8 mouse cellular contexts compared by ENCODE assay signal in the genomic region with DNA sequence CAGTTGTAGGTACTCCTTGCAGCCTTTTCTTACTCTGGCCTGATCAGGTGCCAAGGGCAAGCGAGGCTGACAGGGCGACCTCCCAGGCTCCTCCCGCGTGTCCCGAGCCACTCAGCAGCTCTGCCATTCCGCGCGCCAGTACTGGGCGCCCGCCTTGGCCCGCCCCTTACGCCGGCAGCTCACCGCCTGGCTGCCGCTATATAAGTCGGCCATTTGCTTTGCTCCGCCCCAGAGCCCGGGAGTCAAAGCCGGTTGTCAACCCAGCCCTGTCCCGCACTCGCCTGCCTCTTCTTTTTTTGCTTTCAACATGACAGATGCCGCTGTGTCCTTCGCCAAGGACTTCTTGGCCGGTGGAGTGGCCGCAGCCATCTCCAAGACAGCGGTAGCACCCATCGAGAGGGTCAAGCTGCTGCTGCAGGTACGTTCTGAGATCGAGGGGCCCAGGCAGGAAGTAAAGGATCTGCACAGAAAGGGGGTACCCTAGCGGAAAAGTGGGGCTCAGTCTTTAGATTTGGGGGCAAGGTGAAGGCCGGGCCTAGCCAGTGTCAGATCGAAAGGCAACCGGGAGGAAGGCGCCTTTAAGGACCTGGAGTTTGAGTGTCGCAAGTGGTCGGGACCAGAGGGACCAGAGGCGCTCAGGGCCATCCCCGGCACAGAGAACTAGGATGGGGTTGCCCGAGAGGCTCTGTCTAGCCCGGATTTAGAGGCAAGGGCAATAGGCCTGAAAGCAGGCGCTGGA. TPM values are rescaled to one million over a fixed set of nuclear protein-coding genes. Genes with fewer than 3 reads are reported as not detected.
A peak's percentile ranks its signal among the peaks of the same experiment; 100 is the strongest.
DNase-seq lines count a peak whose midpoint lies in the region; ATAC-seq and TF ChIP-seq lines count a peak whose summit lies in the region.

A gene (plus strand): TSS at position 228 of the 739 bp plus-strand sequence.

- ATAC-seq in erythroblast, adult 5-6 weeks (replicated peaks; ENCODE audit: low FRiP score, poor library complexity, severe bottlenecking) = peak; percentile 99
- ATAC-seq in heart, embryonic 11.5 days (replicated peaks; ENCODE audit: insufficient number of reproducible peaks, low FRiP score, low TSS enrichment) = peak; percentile 94
- peak; percentile 97 for ATAC-seq in kidney, embryonic 16.5 days (ENCODE audit: low FRiP score, low TSS enrichment)

- H3K4me1 ChIP-seq in heart, embryonic 11.5 days (ENCODE audit: control insufficient read depth, insufficient read depth, low read length) = no peaks in the 10 kb centered on the region
- H3K4me1 ChIP-seq in kidney, embryonic 16.5 days (ENCODE audit: insufficient read depth, low read length) = no peaks in the 10 kb centered on the region

- WGBS in heart, embryonic 11.5 days (ENCODE audit: insufficient replicate concordance) = 16% methylated on average over 41 of the region's 41 CpGs
- 19% methylated on average over 40 of the region's 41 CpGs for WGBS in kidney, embryonic 16.5 days

- peak within 1 kb of the TSS; percentile 87 for H3K9ac ChIP-seq in heart, embryonic 11.5 days (ENCODE audit: low read depth, low read length)
- H3K9ac ChIP-seq in kidney, embryonic 16.5 days (replicated peaks; ENCODE audit: low read length) = peak within 1 kb of the TSS; percentile 69

- no peaks in the 10 kb centered on the region for H3K9me3 ChIP-seq in heart, embryonic 11.5 days (replicated peaks; ENCODE audit: control insufficient read depth, low read length)
- no peaks in the 10 kb centered on the region for H3K9me3 ChIP-seq in kidney, embryonic 16.5 days (ENCODE audit: low read length)

- DNase-seq in brain, adult 2 months (ENCODE audit: low read depth, low spot score) = peak; percentile 94
- peak; percentile 91 for DNase-seq in liver
- peak; percentile 70 to 79 for DNase-seq in monocyte, adult 2 months (ENCODE audit: low read depth in 1 of 2, low spot score in 2 of 2)
- DNase-seq in spleen, postnatal 36 days (ENCODE audit: low spot score in 2 of 2) = peak; percentile 87 to 88

- peak within 1 kb of the TSS; percentile 76 for H3ac ChIP-seq in C2C12 (ENCODE audit: control insufficient read depth, insufficient read length, low read depth)

- H3K79me2 ChIP-seq in C2C12 (ENCODE audit: control insufficient read depth, insufficient read depth) = peaks cover 21% of the 10 kb centered on the region

- H3K4me2 ChIP-seq in heart, embryonic 11.5 days = peak within 1 kb of the TSS; percentile 50
- peak within 1 kb of the TSS; percentile 55 for H3K4me2 ChIP-seq in kidney, embryonic 16.5 days (replicated peaks; ENCODE audit: low read depth, low read length)

- TF ChIP-seq CTCF in C2C12 (IDR thresholded peaks at IDR 0.05; ENCODE audit: control insufficient read depth, insufficient read depth, insufficient read length) = no peak

- peak within 1 kb of the TSS; percentile 74 for H3K4me3 ChIP-seq in C2C12 (ENCODE audit: insufficient read depth, poor library complexity, severe bottlenecking)
- peak within 1 kb of the TSS; percentile 63 for H3K4me3 ChIP-seq in heart, embryonic 11.5 days (ENCODE audit: low read depth, low read length)
- peak within 1 kb of the TSS; percentile 69 for H3K4me3 ChIP-seq in kidney, embryonic 16.5 days (ENCODE audit: low read length)

- H3K27me3 ChIP-seq in C2C12 (ENCODE audit: control insufficient read depth, insufficient read depth, insufficient read length) = no peaks in the 10 kb centered on the region
- no peaks in the 10 kb centered on the region for H3K27me3 ChIP-seq in heart, embryonic 11.5 days (ENCODE audit: control insufficient read depth, insufficient read depth, low read length)
- no peaks in the 10 kb centered on the region for H3K27me3 ChIP-seq in kidney, embryonic 16.5 days (ENCODE audit: insufficient read depth, low read length)

- peaks cover 4% of the 10 kb centered on the region for H3K79me3 ChIP-seq in C2C12 (ENCODE audit: low read depth)

- peaks cover 20% of the 10 kb centered on the region for H3K36me3 ChIP-seq in C2C12 (ENCODE audit: control insufficient read depth, insufficient read depth)
- no peaks in the 10 kb centered on the region for H3K36me3 ChIP-seq in heart, embryonic 11.5 days (ENCODE audit: control insufficient read depth, insufficient read depth, low read length)
- peaks cover 7% of the 10 kb centered on the region; the same call in 1 of the 2 replicates for H3K36me3 ChIP-seq in kidney, embryonic 16.5 days (ENCODE audit: insufficient read depth, low read length)

- peak within 1 kb of the TSS; percentile 95 for H3K27ac ChIP-seq in heart, embryonic 11.5 days (ENCODE audit: low read depth, low read length)
- H3K27ac ChIP-seq in kidney, embryonic 16.5 days (ENCODE audit: low read length) = peak within 1 kb of the TSS; percentile 90

TF ChIP-seq in C2C12, 6 proteins besides CTCF, POLR2A, EP300 and RAD21:
- no peak for TF ChIP-seq USF1 (IDR thresholded peaks at IDR 0.05; ENCODE audit: low read depth)
- TF ChIP-seq MYOD1 (IDR thresholded peaks at IDR 0.05; ENCODE audit: control insufficient read depth, insufficient read length, low read depth) = no peak
- TF ChIP-seq MAX (IDR thresholded peaks at IDR 0.05) = no peak
- TF ChIP-seq FOSL1 (IDR thresholded peaks at IDR 0.05; ENCODE audit: insufficient read depth, low read length, poor library complexity, severe bottlenecking) = no peak

RNA-seq across cellular contexts. Expression of the gene that starts here (rescaled TPM):
- polyA plus RNA-seq in C2C12 (2012; fragmentation: generic; extraction: Trizol) = 988 TPM
- 240 and 241 TPM in 2 replicates for total RNA-seq in erythroblast, adult 5-6 weeks (2015; ENCODE audit: low replicate concordance)
- total RNA-seq in erythroblast, adult 5-6 weeks (2017; ENCODE audit: low replicate concordance) = 141 and 160 TPM in 2 replicates
- polyA plus RNA-seq in heart, embryonic 11.5 days (2014; fragmentation: Nextera tagmentation; extraction: Ambion mirVana) = 1,149 and 1,243 TPM in 2 replicates
- 924 and 964 TPM in 2 replicates for polyA plus RNA-seq in kidney, embryonic 16.5 days (2015; fragmentation: Nextera tagmentation; extraction: Ambion mirVana)

Comparison
In these comparisons a context has a peak if more than half of its experiments do, and no peak if none do; other contexts are left out.
1. Peak in every context shown above with its lines: DNase-seq, ATAC-seq, H3K4me3 ChIP-seq and H3K27ac ChIP-seq.